Mouse (Mus musculus): ENCODE data around the gene Soga1. TPM values are rescaled to one million over a fixed set of nuclear protein-coding genes. Genes with fewer than 3 reads are reported as not detected.

Gene Soga1
- total RNA-seq, 2 experiments from 2014 or later, result 20.0 to 26.0 TPM

DNA sequence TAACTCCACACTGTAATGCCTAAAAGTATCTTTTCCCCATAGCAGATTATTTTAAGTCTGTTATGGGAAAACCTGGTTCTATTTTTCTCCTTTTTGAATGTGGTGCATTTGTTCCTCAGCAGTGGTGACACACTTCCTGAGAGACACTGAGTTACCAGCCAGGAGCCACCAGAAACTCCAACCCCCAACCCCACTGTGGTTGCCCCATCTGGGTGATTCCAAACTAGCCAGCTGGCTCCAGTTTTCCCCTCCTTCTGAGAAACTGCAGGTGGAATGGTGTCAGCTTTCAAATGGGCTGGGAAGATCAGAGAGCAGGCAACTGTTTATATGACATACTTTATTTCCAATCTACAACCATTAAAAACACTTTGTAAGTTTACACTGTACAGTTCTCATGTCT, 68.9 kb downstream of the Soga1 start:
- intact Hi-C loops (cut with DNase I), result no loop called here
- peak; percentile 31 to 40 for DNase-seq (ENCODE audit: low spot score in 2 of 2)

DNA sequence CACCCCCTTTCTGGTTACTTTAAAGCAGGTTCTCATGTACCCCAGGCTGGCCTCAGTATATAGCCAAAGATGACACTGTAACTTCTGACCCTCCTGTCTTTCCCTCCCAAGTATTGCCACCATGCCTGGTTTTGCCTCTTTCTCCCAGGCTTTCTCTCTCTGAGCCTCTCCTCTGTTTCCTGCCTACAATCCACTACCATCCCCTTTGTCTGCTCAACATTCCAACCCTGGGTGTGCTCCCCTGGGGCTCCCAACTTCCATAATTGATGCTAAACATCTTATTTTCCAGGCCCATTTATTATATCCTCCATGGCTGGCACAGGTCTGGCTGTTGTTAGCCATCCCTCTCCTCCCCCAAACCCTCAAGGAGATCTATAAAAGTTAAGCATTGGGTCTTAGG, 70.5 kb downstream of the Soga1 start:
- DNase-seq (ENCODE audit: low spot score in 2 of 2), result no peak
- intact Hi-C loops (cut with DNase I), result no loop called here

DNA sequence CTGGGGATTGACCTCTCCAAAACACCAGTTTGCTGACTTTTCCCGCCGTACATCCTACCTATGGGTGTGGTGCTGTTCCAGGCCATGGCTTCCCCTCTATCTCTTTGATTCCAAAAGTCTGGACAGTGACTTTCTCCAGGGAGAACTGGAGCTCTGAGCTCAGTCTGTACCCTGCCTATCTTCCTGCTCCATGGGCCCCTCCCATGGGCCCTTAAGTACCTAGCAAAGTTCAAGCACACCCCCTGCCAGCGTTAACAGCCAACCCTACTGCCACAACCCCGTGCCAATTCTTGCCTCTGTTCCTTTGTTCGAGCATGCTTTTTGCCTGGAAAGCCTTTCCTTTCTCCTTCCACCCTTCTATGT, 71.8 kb downstream of the Soga1 start:
- no peak for DNase-seq (ENCODE audit: low spot score in 2 of 2)
- intact Hi-C loops (cut with DNase I), result no loop called here

DNA sequence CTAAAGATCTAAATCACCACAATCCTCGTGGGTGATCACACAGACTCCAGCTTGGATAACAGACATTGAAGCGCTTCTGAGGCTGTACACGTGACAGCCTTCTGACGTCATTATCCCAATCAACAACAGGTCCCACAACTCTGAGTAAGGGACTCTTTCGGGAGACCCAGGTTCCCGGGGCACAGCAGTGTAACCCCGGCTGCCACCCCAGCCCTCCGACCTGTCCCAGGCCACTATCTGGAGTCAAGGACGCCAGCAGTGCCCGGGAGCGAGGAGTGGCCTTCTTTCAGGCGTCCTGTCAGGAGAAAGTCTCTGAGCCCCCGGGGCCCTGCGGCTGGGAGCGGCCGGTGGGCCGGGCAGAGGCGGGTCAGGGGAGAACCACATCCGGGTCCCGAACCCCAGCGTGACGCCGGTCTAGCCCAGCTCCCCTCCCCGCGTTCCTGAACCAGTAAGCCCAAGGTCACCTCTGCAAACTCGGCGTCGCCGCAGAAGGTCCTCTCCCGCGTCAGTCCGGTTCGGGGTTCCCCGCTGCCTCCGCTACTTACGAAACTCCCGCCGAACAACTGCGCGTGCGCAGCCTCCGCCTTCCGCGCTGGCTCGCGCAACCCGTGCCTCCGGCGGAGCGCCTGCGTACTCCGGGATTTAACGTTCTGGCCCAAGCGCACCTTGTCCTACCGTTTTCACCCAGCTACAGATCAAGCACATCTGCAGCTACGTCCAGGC, 72.4 kb downstream of the Soga1 start, which contains the start of gene Dsn1:
TSS of gene Dsn1 (minus strand) at position 644 of the 723 bp plus-strand sequence.
- intact Hi-C loops (cut with DNase I), result no loop called here
- DNase-seq (ENCODE audit: low spot score in 2 of 2), result peak; percentile 86 to 89

DNA sequence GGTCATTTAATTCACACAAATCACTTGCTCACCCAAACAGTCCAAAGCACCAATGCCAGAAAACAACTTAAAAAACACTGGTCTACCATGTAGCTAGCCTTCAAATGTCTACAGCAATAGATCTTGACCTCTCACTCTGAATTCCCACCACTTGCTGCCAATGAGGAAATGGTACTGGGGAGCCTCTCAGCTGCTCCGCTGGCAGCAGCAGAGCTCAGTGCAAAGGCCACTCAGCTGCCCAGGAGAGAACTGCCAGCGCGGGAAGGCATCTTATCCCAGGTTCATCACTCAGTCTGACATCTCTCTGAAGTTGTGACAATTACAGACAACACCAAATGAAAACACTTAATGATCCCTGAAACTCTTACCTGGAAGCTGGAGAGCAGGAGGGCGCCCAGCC, 76.7 kb downstream of the Soga1 start:
- no peak for DNase-seq (ENCODE audit: low spot score in 2 of 2)
- intact Hi-C loops (cut with DNase I), result no loop called here

DNA sequence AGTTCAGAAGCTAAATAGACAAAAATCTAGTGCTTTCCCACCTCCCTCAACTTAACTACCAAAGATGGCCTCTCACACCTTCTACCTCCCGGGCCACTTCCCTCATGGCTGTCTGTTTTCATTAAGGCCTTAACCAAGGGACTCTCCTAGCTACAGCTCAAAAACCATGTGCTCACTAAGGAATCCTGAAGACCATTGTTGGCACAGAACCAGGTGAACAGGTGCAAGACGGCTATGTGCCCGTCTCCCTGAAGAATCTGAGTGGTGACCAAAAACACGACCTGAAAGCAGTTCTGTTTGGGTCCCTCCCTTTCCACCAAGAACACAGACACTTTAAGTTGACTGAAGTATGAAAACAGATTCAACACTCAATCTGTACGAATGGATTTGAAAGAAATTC, 80.8 kb downstream of the Soga1 start:
- no peak for DNase-seq (ENCODE audit: low spot score in 2 of 2)
- intact Hi-C loops (cut with DNase I), result no loop called here

DNA sequence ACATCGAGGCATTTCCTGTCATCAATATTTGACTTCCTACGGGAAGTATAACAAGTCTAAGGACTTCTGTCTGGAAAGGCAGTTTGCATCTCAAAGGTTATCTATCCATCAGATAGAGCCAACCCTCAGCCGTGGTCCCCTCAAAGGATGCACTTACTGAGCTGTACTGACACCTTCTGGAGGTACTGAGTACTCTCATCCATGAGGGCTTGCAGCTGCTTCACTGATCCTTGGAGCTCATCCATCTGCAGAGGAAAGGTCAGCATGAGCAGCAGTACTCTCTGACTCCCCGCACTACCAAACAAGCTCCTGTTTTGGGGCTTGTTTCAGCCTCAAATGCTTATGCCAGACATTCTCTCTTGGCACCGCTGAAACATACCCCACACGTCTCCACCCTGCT, 82.5 kb downstream of the Soga1 start:
- peak in 1 of 2 experiments; percentile 36 for DNase-seq (ENCODE audit: low spot score in 2 of 2)
- intact Hi-C loops (cut with DNase I), result loop anchor here (2.0 kb wide), 3 partner anchors 92 to 188 kb away; no protein-coding TSS in a partner anchor

- peak; percentile 95 to 96 for DNase-seq (ENCODE audit: low spot score in 2 of 2)
- intact Hi-C loops (cut with DNase I), result loop anchor here (5.0 kb wide), 2 partner anchors 39 to 54 kb away; no protein-coding TSS in a partner anchor
These were observed 87.4 kb downstream of the Soga1 start, which contains the start of gene Ndrg3 for GRCm38 (mm10) chr2:156991470-156992319. Gene Ndrg3 (minus strand): TSS chr2:156992056.

DNA sequence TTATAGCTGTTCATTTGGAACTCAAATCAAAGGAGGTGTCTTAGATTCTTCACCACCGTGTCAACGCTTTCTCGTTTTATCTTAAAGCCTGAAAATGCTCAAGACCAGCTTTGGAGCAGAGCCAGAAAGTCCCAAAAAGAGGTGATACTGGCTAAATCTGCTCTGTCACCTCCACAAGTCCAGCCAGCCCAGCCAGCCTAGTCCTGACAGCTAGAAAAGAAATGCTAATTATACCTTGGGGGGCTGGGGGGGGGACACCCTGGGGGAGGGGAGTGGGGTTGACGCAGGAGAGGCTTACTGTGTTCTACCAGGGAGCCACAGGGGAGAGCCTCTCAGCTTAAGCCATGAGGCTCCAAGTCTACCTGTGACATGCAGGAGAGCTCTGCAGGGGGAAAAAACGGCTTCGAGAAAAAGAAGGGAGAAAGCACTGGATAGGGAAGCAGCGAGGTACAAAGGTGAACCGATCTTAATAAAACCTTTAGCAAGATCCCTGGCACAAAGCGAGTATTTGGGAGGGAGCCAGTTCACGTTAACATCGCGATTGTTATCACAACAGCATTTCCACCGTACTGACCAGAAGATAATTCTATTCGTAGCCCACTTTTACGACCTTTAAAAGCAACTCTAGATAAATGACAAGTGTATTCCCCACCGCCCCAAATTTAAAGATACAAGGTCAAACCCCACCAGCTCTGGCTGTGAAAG, 88.2 kb downstream of the Soga1 start:
- peak in 1 of 2 experiments; percentile 36 for DNase-seq (ENCODE audit: low spot score in 2 of 2)
- intact Hi-C loops (cut with DNase I), result loop anchor here (5.0 kb wide), 2 partner anchors 39 to 54 kb away; no protein-coding TSS in a partner anchor

GRCm38 (mm10) chr2:156987316-156987715, 91.7 kb downstream of the Soga1 start:
- no peak for DNase-seq (ENCODE audit: low spot score in 2 of 2)

GRCm38 (mm10) chr2:156982864-156983263, 96.2 kb downstream of the Soga1 start:
- intact Hi-C loops (cut with DNase I), result no loop called here
- DNase-seq (ENCODE audit: low spot score in 2 of 2), result no peak

More at GRCm38 (mm10) chr2:156987316-156987715, 91.7 kb downstream of the Soga1 start:
- intact Hi-C loops (cut with DNase I), result no loop called here

- intact Hi-C loops (cut with DNase I), result no loop called here
- DNase-seq (ENCODE audit: low spot score in 2 of 2), result no peak
These were observed 97.8 kb downstream of the Soga1 start for GRCm38 (mm10) chr2:156981291-156981690.

- no peak for DNase-seq (ENCODE audit: low spot score in 2 of 2)
- intact Hi-C loops (cut with DNase I), result no loop called here
These were observed 99.0 kb downstream of the Soga1 start for GRCm38 (mm10) chr2:156980059-156980458.

GRCm38 (mm10) chr2:156976711-156977110, 102.3 kb downstream of the Soga1 start:
- no peak for DNase-seq (ENCODE audit: low spot score in 2 of 2)
- intact Hi-C loops (cut with DNase I), result no loop called here

DNA sequence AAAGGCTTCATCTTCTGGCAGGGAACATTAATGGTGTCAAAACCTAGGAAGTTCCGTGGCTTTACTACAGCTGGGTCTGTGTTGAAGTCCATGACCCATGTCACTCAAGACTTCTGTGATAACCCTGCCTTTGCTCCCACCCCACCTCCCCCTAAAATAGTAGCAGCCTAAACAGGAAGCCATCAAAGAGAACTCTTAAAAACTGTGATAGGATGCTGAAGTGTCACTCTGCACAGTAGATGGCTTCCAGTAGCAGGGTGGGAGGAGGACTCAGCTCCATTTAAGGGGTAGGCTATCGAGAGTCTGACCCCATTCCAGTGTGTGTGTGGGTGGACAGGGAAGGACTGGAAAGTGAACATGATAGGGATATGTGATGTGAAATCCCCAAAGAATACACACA, 104.1 kb downstream of the Soga1 start:
- DNase-seq (ENCODE audit: low spot score in 2 of 2), result no peak
- intact Hi-C loops (cut with DNase I), result loop anchor here (5.0 kb wide), 1 partner anchor 38 kb away; no protein-coding TSS in a partner anchor

GRCm38 (mm10) chr2:156973316-156974100, 105.5 kb downstream of the Soga1 start:
- peak; percentile 73 to 75 for DNase-seq (ENCODE audit: low spot score in 2 of 2)
- intact Hi-C loops (cut with DNase I), result loop anchor here (5.0 kb wide), 1 partner anchor 36 kb away; no protein-coding TSS in a partner anchor

DNA sequence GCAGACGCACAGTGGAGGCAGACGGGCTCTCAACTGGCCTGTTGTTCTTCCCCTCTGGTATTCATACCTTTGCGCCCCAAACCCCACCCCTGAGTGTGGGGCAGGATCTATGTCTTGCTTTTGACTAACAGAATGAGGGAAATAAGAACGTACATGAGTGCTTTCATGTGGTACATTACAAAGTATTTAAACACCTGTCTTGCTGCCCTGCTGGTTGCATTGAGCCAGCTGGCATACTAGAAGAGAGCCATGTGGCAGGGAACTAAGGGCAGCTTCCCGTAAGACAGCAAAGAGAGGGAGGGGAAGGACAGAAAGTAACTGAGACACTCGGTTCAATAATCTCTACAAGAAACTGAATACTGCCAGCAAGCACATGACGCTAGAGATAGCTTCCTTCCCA, 108.8 kb downstream of the Soga1 start:
- intact Hi-C loops (cut with DNase I), result loop anchor here (5.0 kb wide), 1 partner anchor 33 kb away; no protein-coding TSS in a partner anchor

DNA sequence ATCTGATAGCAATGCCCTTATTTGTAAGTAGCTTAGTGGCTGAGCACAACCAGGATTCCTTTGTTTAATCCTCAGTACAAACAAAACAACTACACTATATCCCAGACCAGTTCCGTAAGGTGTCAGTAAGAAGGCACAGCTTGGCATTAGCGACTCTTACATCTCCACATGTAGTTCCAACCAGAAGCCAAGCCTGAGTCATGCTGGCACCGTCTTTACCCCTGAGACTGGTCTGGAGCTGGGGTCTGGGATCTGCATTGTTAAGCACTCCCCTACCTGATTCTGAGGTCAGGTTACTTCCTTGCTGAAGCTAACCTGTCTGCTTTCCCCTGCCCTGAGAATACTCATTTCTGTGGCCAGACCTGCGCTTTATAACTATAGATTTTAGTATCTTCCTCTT, 110.6 kb downstream of the Soga1 start:
- DNase-seq (ENCODE audit: low spot score in 2 of 2), result no peak
- intact Hi-C loops (cut with DNase I), result no loop called here

More for the DNA sequence above, 108.8 kb downstream of the Soga1 start:
- no peak for DNase-seq (ENCODE audit: low spot score in 2 of 2)

DNA sequence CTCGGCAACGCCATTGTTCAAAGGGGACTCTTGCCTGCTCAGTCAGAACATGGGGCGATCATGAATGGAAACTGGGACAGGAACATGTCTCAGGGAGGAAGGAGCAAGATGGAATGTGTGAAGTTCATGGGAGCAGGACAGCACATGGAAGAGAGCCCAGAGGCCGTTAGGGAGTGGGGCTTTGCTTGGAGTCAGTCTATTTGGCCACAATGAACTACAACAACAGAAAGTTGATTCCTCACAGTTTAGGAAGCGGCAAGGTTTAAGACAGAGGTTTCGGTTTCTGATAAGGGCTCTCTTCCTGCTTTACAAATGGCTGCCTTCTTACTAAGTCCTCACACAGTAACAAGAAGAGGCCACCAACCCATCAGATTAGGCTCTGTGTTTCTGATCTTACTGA, 111.7 kb downstream of the Soga1 start:
- DNase-seq (ENCODE audit: low spot score in 2 of 2), result no peak
- intact Hi-C loops (cut with DNase I), result no loop called here
